5 mouse cellular contexts compared by ENCODE assay signal in the genomic region with DNA sequence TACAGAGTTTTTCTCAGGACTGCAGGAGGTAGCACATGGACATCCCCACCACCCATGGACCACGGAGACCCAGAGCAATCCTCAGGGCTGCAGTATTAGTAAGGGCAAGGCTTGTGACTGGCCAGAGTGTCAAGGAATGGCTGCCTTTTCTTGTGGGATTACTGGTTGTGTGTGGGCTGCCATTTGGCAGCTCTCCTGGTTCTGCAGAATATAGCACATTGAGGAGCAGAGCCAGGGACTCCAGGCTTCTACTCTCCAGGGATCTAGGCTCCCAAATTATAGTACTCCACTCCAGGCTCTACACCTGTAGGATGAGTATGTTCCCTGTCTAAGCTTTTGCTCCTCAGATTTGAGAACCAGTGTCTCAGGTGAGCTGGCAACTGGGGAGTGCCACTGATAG.
"Had no signal": no experiment of that assay in that cellular context is flagged by ENCODE, and none has a peak within 500 bp of the region (broad histone marks: within the 10 kb centered on the region; RNA-seq: fewer than 3 reads in every experiment).

No protein-coding gene starts in this region.

- DNase-seq: kidney, adult 8-10 months; kidney, postnatal 25 days; lung, adult 2 months; lung, postnatal 36 days; thymus, postnatal 14 days had no signal
